Mouse (Mus musculus) limb, embryonic 11.5 days (tissue): Measurements from ENCODE around the gene Gm9945. TPM values are rescaled to one million over a fixed set of nuclear protein-coding genes. Genes with fewer than 3 reads are reported as not detected.
A peak's percentile ranks its signal among the peaks of the same experiment; 100 is the strongest.

Experiments used
- ATAC-seq: fragments of 200-750 bp; cut with Nextera tagmentation; 2 replicates; pipeline ENCODE4 v1.8.0; 2017; ENCODE audit warnings: low read depth; ENCODE audit not compliant: insufficient number of reproducible peaks, low FRiP score, low TSS enrichment
- DNase-seq: peaks from one replicate; pipeline ENCODE4 v3.0.0-alpha.2; 2015; ENCODE audit warnings: low spot score
- H3K27ac ChIP-seq: fragments of 300-500 bp; sonication (generic); replicated peaks from 2 replicates; pipeline ENCODE4 v1.5.1; 2014; ENCODE audit warnings: low read depth, mild to moderate bottlenecking, low read length
- H3K27me3 ChIP-seq: fragments of 300-500 bp; sonication (generic); 2 replicates; pipeline ENCODE4 v1.6.1; 2014; ENCODE audit warnings: mild to moderate bottlenecking, low read length, mixed read lengths; ENCODE audit not compliant: control insufficient read depth, insufficient read depth
- H3K36me3 ChIP-seq: fragments of 300-500 bp; sonication (generic); 2 replicates; pipeline ENCODE4 v1.6.1; 2014; ENCODE audit warnings: mild to moderate bottlenecking, low read length, moderate library complexity, mixed read lengths; ENCODE audit not compliant: control insufficient read depth, insufficient read depth
- H3K4me1 ChIP-seq: fragments of 300-500 bp; sonication (generic); 2 replicates; pipeline ENCODE4 v1.6.1; 2014; ENCODE audit warnings: low read length, mixed read lengths; ENCODE audit not compliant: control insufficient read depth, insufficient read depth
- H3K4me2 ChIP-seq: fragments of 300-500 bp; sonication (generic); 2 replicates; pipeline ENCODE4 v1.6.1; 2014; ENCODE audit warnings: low read depth, mild to moderate bottlenecking, moderate library complexity; ENCODE audit not compliant: severe bottlenecking
- H3K4me3 ChIP-seq: fragments of 300-500 bp; sonication (generic); 2 replicates; pipeline ENCODE4 v1.5.1; 2014; ENCODE audit warnings: low read depth, low read length
- H3K9ac ChIP-seq: fragments of 300-500 bp; sonication (generic); 2 replicates; pipeline ENCODE4 v1.6.1; 2014; ENCODE audit warnings: mild to moderate bottlenecking, low read length
- H3K9me3 ChIP-seq: fragments of 300-500 bp; sonication (generic); 2 replicates; pipeline ENCODE4 v1.6.1; 2016; ENCODE audit warnings: low read length; ENCODE audit not compliant: control insufficient read depth
- WGBS: fragments of 180-500 bp; shearing (Covaris S2); extraction: QIAGEN DNeasy Blood & Tissue Kit; methylation state at CpG from one replicate; pipeline ENCODE4 v1.1.7; 2014; 5-methylcytosine and 5-hydroxymethylcytosine counted together
- polyA plus RNA-seq: library from polyadenylated mRNA; unstranded; fragments of >200 nt; fragmentation: Nextera tagmentation; extraction: Ambion mirVana; gene quantifications from 2 replicates; pipeline ENCODE4 v1.2.1, GENCODE M21; 2014

The Gm9945 gene
- polyA plus RNA-seq, 1 experiment from 2014 or later: not detected

GRCm38 (mm10) chr11:53505026-53505663 lies 25.2 kb downstream of the Gm9945 start:
- 59% methylated on average over 5 of the region's 5 CpGs for WGBS
- no peak overlapping the region for H3K27ac ChIP-seq

GRCm38 (mm10) chr11:53507098-53507805 lies 27.3 kb downstream of the Gm9945 start:
- H3K27ac ChIP-seq: no peak overlapping the region
- no peaks in the 10 kb centered on the region for H3K9me3 ChIP-seq
- H3K4me2 ChIP-seq: no peak overlapping the region
- DNase-seq (no peak), ATAC-seq (no peak)
- no peaks in the 10 kb centered on the region for H3K27me3 ChIP-seq
- H3K36me3 ChIP-seq: no peaks in the 10 kb centered on the region
- 89% methylated on average over 9 of the region's 9 CpGs for WGBS
- no peaks in the 10 kb centered on the region for H3K4me1 ChIP-seq
- no peak overlapping the region for H3K9ac ChIP-seq
- H3K4me3 ChIP-seq: no peak overlapping the region

More at GRCm38 (mm10) chr11:53505026-53505663, 25.2 kb downstream of the Gm9945 start:
- no peak overlapping the region for H3K9ac ChIP-seq
- no peaks in the 10 kb centered on the region for H3K9me3 ChIP-seq
- H3K27me3 ChIP-seq: no peaks in the 10 kb centered on the region
- ATAC-seq (no peak), DNase-seq (no peak)
- H3K4me2 ChIP-seq: no peak overlapping the region
- no peak overlapping the region for H3K4me3 ChIP-seq
- no peaks in the 10 kb centered on the region for H3K36me3 ChIP-seq
- H3K4me1 ChIP-seq: no peaks in the 10 kb centered on the region

DNA sequence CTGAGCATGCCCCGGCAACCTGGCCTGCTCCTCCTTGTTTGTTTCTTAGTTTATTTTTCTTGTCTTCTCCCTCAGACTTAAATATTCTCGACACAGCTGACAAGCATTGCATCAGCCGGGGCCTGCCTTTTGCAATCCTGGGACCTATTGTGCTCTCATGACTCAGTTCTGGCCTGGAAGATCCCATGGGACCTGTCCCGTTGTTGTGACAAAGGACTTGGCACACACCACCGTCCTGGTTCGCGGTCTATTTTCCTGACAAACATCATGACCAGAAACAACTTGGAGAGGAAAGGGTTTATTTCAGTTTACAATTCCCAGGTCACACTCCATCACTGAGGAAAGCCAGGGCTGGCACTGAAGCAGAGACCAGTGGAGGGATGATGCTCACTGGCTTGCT lies 28.2 kb downstream of the Gm9945 start:
- Histone ChIP-seq H3K4me3 (no peak overlapping the region), H3K27ac (no peak overlapping the region), H3K9me3 (no peaks in the 10 kb centered on the region), H3K4me1 (no peaks in the 10 kb centered on the region), H3K4me2 (no peak overlapping the region), H3K9ac (no peak overlapping the region), H3K27me3 (no peaks in the 10 kb centered on the region), H3K36me3 (no peaks in the 10 kb centered on the region)
- DNase-seq: no peak
- ATAC-seq: no peak
- 89% methylated on average over 7 of the region's 7 CpGs for WGBS

DNA sequence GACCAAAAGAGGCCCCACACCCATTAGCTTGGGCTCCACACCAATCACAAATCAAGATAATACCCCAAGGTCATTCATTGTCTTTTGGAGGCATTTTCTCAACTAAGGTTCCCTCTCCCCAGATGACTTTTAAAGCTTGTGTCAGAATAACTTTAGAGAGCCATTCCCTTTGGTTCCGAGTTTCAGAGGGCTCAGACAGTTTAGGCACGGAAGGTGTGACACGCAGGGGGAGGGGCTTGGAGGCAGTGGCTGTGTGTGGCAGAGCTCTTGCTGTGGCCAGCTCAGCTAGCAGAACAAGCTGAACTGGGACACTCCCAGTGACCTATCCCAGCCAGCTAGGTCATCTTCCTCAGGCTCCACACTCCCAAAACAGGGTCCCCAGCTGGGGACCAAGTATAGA lies 28.6 kb downstream of the Gm9945 start:
- Histone ChIP-seq H3K4me2 (no peak overlapping the region), H3K36me3 (no peaks in the 10 kb centered on the region), H3K27me3 (no peaks in the 10 kb centered on the region), H3K27ac (no peak overlapping the region), H3K4me1 (no peaks in the 10 kb centered on the region), H3K9ac (no peak overlapping the region), H3K9me3 (no peaks in the 10 kb centered on the region), H3K4me3 (no peak overlapping the region)
- ATAC-seq (no peak), DNase-seq (no peak)
- WGBS: 55% methylated on average over 3 of the region's 3 CpGs

- H3K4me2 ChIP-seq: no peak overlapping the region
- H3K27me3 ChIP-seq: no peaks in the 10 kb centered on the region
- no peak overlapping the region for H3K9ac ChIP-seq
- H3K27ac ChIP-seq: no peak overlapping the region
- no peaks in the 10 kb centered on the region for H3K36me3 ChIP-seq
- WGBS: 55% methylated on average over 5 of the region's 5 CpGs
- DNase-seq: no peak
- ATAC-seq: no peak
- H3K9me3 ChIP-seq: no peaks in the 10 kb centered on the region
- H3K4me1 ChIP-seq: no peaks in the 10 kb centered on the region
- no peak overlapping the region for H3K4me3 ChIP-seq
These were observed 30.4 kb downstream of the Gm9945 start for GRCm38 (mm10) chr11:53510351-53510750.

DNA sequence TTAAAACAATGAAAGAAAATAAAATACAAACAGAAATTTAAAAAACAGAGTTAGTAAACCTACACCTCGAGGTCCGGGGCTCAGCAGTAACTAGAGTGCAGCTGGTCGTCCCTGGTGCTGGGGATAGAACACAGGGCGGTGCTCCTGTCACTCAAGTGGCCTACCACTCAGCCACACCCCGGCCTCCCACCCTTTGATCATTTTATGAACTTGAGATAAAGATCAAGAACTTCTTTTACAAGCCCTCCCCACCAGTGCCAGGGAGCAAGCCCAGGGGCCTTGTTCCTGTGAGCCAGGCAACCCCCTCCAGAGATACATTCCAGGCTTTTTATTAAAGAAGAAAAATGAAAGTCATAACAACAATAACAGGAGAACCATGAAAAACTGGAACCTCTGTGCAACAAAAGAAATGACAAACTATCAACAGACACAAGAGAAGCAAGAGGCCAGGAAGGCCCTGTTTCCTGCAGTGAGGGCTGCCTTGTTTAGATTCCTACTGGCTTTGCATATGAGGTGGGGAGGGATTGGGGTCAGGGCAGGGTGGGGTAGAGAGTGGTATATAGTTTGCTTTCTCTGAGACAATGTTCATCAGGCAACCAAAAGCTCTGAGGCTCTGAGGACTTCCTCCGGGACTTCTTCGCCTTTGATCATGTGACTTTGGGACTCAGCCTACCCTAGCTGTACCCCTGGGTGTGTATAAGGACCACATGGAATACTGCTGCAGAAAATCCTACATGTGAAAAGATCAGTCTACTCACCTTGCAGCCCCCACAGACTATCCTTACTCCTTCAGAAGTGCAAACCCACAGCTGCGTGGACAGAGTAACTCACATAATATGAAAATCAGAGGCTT lies 37.0 kb downstream of the Gm9945 start:
- no peak for DNase-seq
- ATAC-seq: no peak
- H3K27me3 ChIP-seq: no peaks in the 10 kb centered on the region
- H3K4me2 ChIP-seq: no peak overlapping the region
- peaks cover 14% of the 10 kb centered on the region for H3K4me1 ChIP-seq
- H3K9ac ChIP-seq: no peak overlapping the region
- H3K36me3 ChIP-seq: no peaks in the 10 kb centered on the region
- no peak overlapping the region for H3K4me3 ChIP-seq
- H3K27ac ChIP-seq: no peak overlapping the region
- WGBS: 24% methylated on average over 8 of the region's 8 CpGs
- no peaks in the 10 kb centered on the region for H3K9me3 ChIP-seq

GRCm38 (mm10) chr11:53518759-53519158 lies 38.8 kb downstream of the Gm9945 start:
- Histone ChIP-seq H3K36me3 (no peaks in the 10 kb centered on the region), H3K4me2 (peak overlapping the region; percentile 84; the same call in 1 of the 2 replicates), H3K27me3 (no peaks in the 10 kb centered on the region), H3K4me3 (peak overlapping the region; percentile 78; the same call in 1 of the 2 replicates), H3K4me1 (peaks cover 14% of the 10 kb centered on the region), H3K9me3 (no peaks in the 10 kb centered on the region), H3K9ac (no peak overlapping the region), H3K27ac (no peak overlapping the region)
- DNase-seq (no peak), ATAC-seq (no peak)
- 51% methylated on average over 5 of the region's 5 CpGs for WGBS
